Mouse (Mus musculus) lung, postnatal 0 days (tissue): ENCODE data around the gene Rab5c. TPM values are rescaled to one million over a fixed set of nuclear protein-coding genes. Genes with fewer than 3 reads are reported as not detected.
A peak's percentile ranks its signal among the peaks of the same experiment; 100 is the strongest.

Source experiments
- ATAC-seq: fragments of 200-750 bp; cut with Nextera tagmentation; 2 replicates; pipeline ENCODE4 v1.8.0; 2017; ENCODE audit warnings: moderate library complexity
- DNase-seq: peaks from one replicate; pipeline ENCODE4 v3.0.0-alpha.2; 2016; ENCODE audit warnings: low spot score
- H3K27ac ChIP-seq: fragments of 300-500 bp; sonication (generic); 2 replicates; pipeline ENCODE4 v1.5.1; 2014; ENCODE audit warnings: antibody characterized with exemption, mild to moderate bottlenecking, low read length, mixed read lengths
- H3K27me3 ChIP-seq: fragments of 300-500 bp; sonication (generic); replicated peaks from 2 replicates; pipeline ENCODE4 v1.6.1; 2014; ENCODE audit warnings: low read length, mixed read lengths; ENCODE audit not compliant: insufficient read depth
- H3K36me3 ChIP-seq: fragments of 300-500 bp; sonication (generic); 2 replicates; pipeline ENCODE4 v1.6.1; 2014; ENCODE audit warnings: low read length, mixed read lengths; ENCODE audit not compliant: insufficient read depth
- H3K4me1 ChIP-seq: fragments of 300-500 bp; sonication (generic); 2 replicates; pipeline ENCODE4 v1.6.1; 2014; ENCODE audit warnings: antibody characterized with exemption, low read depth, low read length, mixed read lengths; ENCODE audit not compliant: insufficient read depth
- H3K4me2 ChIP-seq: fragments of 300-500 bp; sonication (generic); replicated peaks from 2 replicates; pipeline ENCODE4 v1.6.1; 2014; ENCODE audit warnings: low read depth, mild to moderate bottlenecking, low read length, moderate library complexity, mixed read lengths
- H3K4me3 ChIP-seq: fragments of 300-500 bp; sonication (generic); 2 replicates; pipeline ENCODE4 v1.5.1; 2014; ENCODE audit warnings: low read depth, low read length
- H3K9ac ChIP-seq: fragments of 300-500 bp; sonication (generic); replicated peaks from 2 replicates; pipeline ENCODE4 v1.6.1; 2014; ENCODE audit warnings: low read depth, mild to moderate bottlenecking
- H3K9me3 ChIP-seq: fragments of 300-500 bp; sonication (generic); 2 replicates; pipeline ENCODE4 v1.6.1; 2016; ENCODE audit warnings: low read length, mixed read lengths
- CTCF ChIP-seq: IDR thresholded peaks from 2 replicates; pipeline ENCODE4 v1.5.1; 2016; ENCODE audit warnings: antibody characterized with exemption, mild to moderate bottlenecking
- EP300 ChIP-seq: IDR thresholded peaks from 2 replicates; pipeline ENCODE4 v1.6.1; 2016; ENCODE audit warnings: antibody characterized with exemption, mild to moderate bottlenecking, control low read depth
- WGBS: fragments of 180-500 bp; shearing (Covaris S2); extraction: QIAGEN DNeasy Blood & Tissue Kit; methylation state at CpG from one replicate; pipeline ENCODE4 v1.1.7; 2014; 5-methylcytosine and 5-hydroxymethylcytosine counted together
- polyA plus RNA-seq: library from polyadenylated mRNA; unstranded; fragments of >200 nt; fragmentation: Nextera tagmentation; extraction: Ambion mirVana; gene quantifications from 2 replicates; pipeline ENCODE4 v1.2.1, GENCODE M21; 2015

Rab5c gene
- polyA plus RNA-seq, 1 experiment from 2014 or later: 30.4 TPM

DNA sequence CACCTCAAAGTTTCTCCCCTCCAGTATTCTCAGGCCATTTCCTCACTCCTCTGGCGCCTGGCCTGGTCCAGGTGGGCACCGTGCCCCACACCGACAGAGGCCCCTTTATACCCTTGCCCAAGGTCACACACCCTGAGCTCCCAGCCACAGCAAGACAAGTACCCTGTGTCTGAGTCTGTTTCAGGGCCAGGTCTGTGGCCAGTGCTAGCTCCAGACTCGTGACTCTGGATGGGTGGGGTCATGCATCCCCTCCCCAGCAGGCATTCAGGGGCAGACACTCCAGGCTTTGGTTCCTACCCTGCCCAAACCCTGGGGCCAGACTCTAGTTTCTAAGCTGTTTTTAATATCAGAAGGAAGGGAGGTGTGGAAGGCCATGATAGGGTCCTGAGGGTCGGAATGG is 56.2 kb downstream of the Rab5c start:
- H3K4me2 ChIP-seq: no peak overlapping the region
- H3K9me3 ChIP-seq: no peaks in the 10 kb centered on the region
- no peak overlapping the region for H3K9ac ChIP-seq
- no peaks in the 10 kb centered on the region for H3K4me1 ChIP-seq
- no peaks in the 10 kb centered on the region for H3K36me3 ChIP-seq
- no peaks in the 10 kb centered on the region for H3K27me3 ChIP-seq
- TF ChIP-seq EP300 (no peak), CTCF (no peak)
- no peak for DNase-seq
- no peak overlapping the region for H3K4me3 ChIP-seq
- WGBS: 70% methylated on average over 5 of the region's 5 CpGs
- no peak overlapping the region for H3K27ac ChIP-seq
- no peak for ATAC-seq

- ATAC-seq (no peak), DNase-seq (no peak)
- H3K27me3 ChIP-seq: no peaks in the 10 kb centered on the region
- no peaks in the 10 kb centered on the region for H3K9me3 ChIP-seq
- H3K36me3 ChIP-seq: no peaks in the 10 kb centered on the region
- H3K4me1 ChIP-seq: no peaks in the 10 kb centered on the region
- WGBS: 50% methylated on average over 7 of the region's 7 CpGs
- TF ChIP-seq CTCF: no peak
- TF ChIP-seq EP300: no peak
- no peak overlapping the region for H3K27ac ChIP-seq
- H3K9ac ChIP-seq: no peak overlapping the region
- H3K4me2 ChIP-seq: no peak overlapping the region
- H3K4me3 ChIP-seq: no peak overlapping the region
These were observed 60.2 kb downstream of the Rab5c start for GRCm38 (mm10) chr11:100677810-100678209.

DNA sequence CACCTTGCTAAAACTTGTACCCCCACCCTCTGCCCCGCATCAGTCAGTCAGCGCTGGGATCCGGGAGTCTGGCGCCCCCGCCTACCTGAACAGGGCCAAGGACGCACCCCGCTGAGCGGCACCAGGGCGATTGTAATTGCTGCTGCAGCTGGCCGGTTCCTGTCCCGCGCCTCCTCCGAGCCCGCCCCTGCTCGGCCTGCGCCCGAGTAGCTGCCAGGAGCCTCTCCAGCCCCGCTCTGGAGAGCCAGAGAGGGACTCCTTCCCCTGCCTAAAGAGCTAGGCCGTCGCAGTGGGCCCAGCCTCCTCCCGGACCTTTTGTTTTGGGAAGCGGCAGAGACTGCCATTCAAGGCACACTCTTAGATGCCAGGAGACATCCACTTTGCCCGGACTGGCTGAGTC is 64.8 kb downstream of the Rab5c start:
- Histone ChIP-seq H3K27ac (no peak overlapping the region), H3K36me3 (no peaks in the 10 kb centered on the region), H3K27me3 (no peaks in the 10 kb centered on the region), H3K4me1 (no peaks in the 10 kb centered on the region), H3K4me2 (0 out of 2 replicates have a peak overlapping the region, but pooled peaks have one; percentile 14), H3K9me3 (no peaks in the 10 kb centered on the region), H3K9ac (no peak overlapping the region), H3K4me3 (no peak overlapping the region)
- TF ChIP-seq EP300 (no peak), CTCF (no peak)
- 2% methylated on average over 21 of the region's 23 CpGs for WGBS
- DNase-seq (peak; percentile 46), ATAC-seq (peak; percentile 44; the same call in 1 of the 2 replicates)

DNA sequence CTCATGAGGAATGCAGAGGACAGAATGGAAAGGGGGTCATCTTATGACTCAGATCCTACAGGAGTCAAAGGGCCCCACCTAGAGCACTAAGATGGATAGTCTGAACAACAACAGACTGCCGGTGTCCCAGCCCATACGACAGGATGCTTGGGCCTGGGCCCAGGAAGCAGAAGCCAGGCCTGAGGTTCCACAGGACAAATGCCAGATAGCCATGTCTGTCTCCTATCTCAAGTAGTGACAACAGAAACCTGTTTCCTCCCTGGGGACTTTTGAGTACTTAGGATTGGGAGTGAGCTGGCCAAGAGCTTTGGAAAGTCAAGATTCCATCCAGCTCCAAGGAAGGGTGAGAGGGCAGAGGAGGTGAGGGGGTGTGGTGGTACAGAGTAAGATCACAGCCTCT is 66.1 kb downstream of the Rab5c start:
- no peak overlapping the region for H3K4me3 ChIP-seq
- H3K4me1 ChIP-seq: no peaks in the 10 kb centered on the region
- DNase-seq (no peak), ATAC-seq (no peak)
- H3K9ac ChIP-seq: no peak overlapping the region
- 44% methylated on average over 2 of the region's 2 CpGs for WGBS
- H3K27me3 ChIP-seq: no peaks in the 10 kb centered on the region
- H3K4me2 ChIP-seq: no peak overlapping the region
- no peak overlapping the region for H3K27ac ChIP-seq
- H3K9me3 ChIP-seq: no peaks in the 10 kb centered on the region
- H3K36me3 ChIP-seq: no peaks in the 10 kb centered on the region
- no peak for TF ChIP-seq EP300
- TF ChIP-seq CTCF: no peak

DNA sequence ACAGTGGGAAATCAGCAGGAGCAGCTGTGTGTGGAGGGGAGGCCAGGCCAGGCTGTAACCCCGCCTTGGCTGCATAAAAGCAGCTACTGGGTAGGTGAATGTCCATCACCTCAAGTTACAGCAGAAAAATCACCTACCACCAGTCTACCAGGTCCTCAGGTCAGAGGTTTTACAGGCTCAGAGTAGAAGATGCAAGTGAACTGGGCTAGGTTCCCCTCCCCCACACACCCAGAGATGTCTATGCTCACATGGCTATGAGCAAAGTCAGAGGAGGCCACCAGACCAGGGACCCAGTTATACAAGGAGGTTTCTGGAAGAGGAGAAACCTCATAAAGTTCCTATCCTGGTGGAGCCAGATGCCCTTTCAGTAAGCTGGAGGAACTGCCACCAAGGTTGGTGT is 67.0 kb downstream of the Rab5c start:
- no peak overlapping the region for H3K4me3 ChIP-seq
- ATAC-seq (no peak), DNase-seq (no peak)
- 70% methylated on average over 1 of the region's 1 CpGs for WGBS
- no peaks in the 10 kb centered on the region for H3K9me3 ChIP-seq
- no peak overlapping the region for H3K27ac ChIP-seq
- H3K4me1 ChIP-seq: no peaks in the 10 kb centered on the region
- TF ChIP-seq CTCF: no peak
- TF ChIP-seq EP300: no peak
- no peak overlapping the region for H3K4me2 ChIP-seq
- no peaks in the 10 kb centered on the region for H3K27me3 ChIP-seq
- no peak overlapping the region for H3K9ac ChIP-seq
- H3K36me3 ChIP-seq: no peaks in the 10 kb centered on the region

Other genes starting within 250 kb of the Rab5c start
- 85.7 and 92.9 TPM in 2 replicates for gene Acly, start 210.2 kb downstream of the Rab5c start, polyA plus RNA-seq
- gene Ttc25, start 192.6 kb downstream of the Rab5c start, polyA plus RNA-seq: 3.5 and 4.9 TPM in 2 replicates
- gene Cnp, start 163.3 kb downstream of the Rab5c start, polyA plus RNA-seq: 31.4 and 33.8 TPM in 2 replicates
- gene Nkiras2, start 119.0 kb downstream of the Rab5c start, polyA plus RNA-seq: 58.6 and 59.9 TPM in 2 replicates
- gene Dnajc7, start 118.0 kb downstream of the Rab5c start, polyA plus RNA-seq: 99.1 and 113 TPM in 2 replicates
- gene Zfp385c, start 45.8 kb downstream of the Rab5c start, polyA plus RNA-seq: not detected in 2 replicates
- 3.1 and 3.3 TPM in 2 replicates for gene Dhx58, start 33.9 kb downstream of the Rab5c start, polyA plus RNA-seq
- gene Kat2a, start 25.8 kb downstream of the Rab5c start, polyA plus RNA-seq: 14.2 and 14.5 TPM in 2 replicates
- 0.51 TPM in 1 of 2 replicates, not detected in the other for gene Hspb9, start 24.4 kb downstream of the Rab5c start, polyA plus RNA-seq
- 0.04 TPM in 1 of 2 replicates, not detected in the other for gene Kcnh4, start 21.7 kb upstream of the Rab5c start, polyA plus RNA-seq
- gene Hcrt, start 24.7 kb upstream of the Rab5c start, polyA plus RNA-seq: not detected in 2 replicates
- 4.9 and 6.4 TPM in 2 replicates for gene Ghdc, start 32.7 kb upstream of the Rab5c start, polyA plus RNA-seq
- gene Stat5b, start 112.5 kb upstream of the Rab5c start, polyA plus RNA-seq: 17.9 and 21.4 TPM in 2 replicates
- gene Stat5a, start 121.1 kb upstream of the Rab5c start, polyA plus RNA-seq: 6.2 and 7.1 TPM in 2 replicates
- gene Stat3, start 201.3 kb upstream of the Rab5c start, polyA plus RNA-seq: 100 and 120 TPM in 2 replicates
- gene Cavin1, start 232.7 kb upstream of the Rab5c start, polyA plus RNA-seq: 692 and 736 TPM in 2 replicates